Mouse (Mus musculus) MEL (cell line): ENCODE measurements around the gene Nemp1. TPM values are rescaled to one million over a fixed set of nuclear protein-coding genes. Genes with fewer than 3 reads are reported as not detected.
A peak's percentile ranks its signal among the peaks of the same experiment; 100 is the strongest.

Experiments used
- DNase-seq: peaks from one replicate; pipeline ENCODE4 v3.0.0; 2011; ENCODE audit warnings: low read depth, low spot score
- H3K27ac ChIP-seq: 2 replicates; pipeline ENCODE4 v1.5.1; 2012; ENCODE audit warnings: low read depth, mild to moderate bottlenecking, control low read depth, low read length, moderate library complexity; ENCODE audit not compliant: control insufficient read depth
- H3K27me3 ChIP-seq, 2 experiments: fragments of 150-350 bp in 1 of 2; sonication (generic) in 1 of 2; 2 replicates each; pipeline ENCODE4 v1.6.1; 2012; ENCODE audit warnings: low read length in 2 of 2, mild to moderate bottlenecking in 2 of 2, improper control_type of control experiment in 1 of 2, moderate library complexity in 1 of 2; ENCODE audit not compliant: insufficient read depth in 2 of 2, control insufficient read depth in 1 of 2
- H3K36me3 ChIP-seq, 2 experiments: 2 replicates each; pipeline ENCODE4 v1.6.1; 2012 to 2014; ENCODE audit warnings: low read length in 2 of 2, improper control_type of control experiment in 1 of 2, inconsistent platforms in 1 of 2, mild to moderate bottlenecking in 1 of 2; ENCODE audit not compliant: insufficient read depth in 2 of 2, control insufficient read depth in 1 of 2
- H3K4me1 ChIP-seq, 2 experiments: fragments of 150-350 bp in 1 of 2; sonication (generic) in 1 of 2; 2 replicates each; pipeline ENCODE4 v1.6.1; 2012; ENCODE audit warnings: low read length in 2 of 2, improper control_type of control experiment in 1 of 2, mild to moderate bottlenecking in 1 of 2; ENCODE audit not compliant: insufficient read depth in 2 of 2, control insufficient read depth in 1 of 2
- H3K4me3 ChIP-seq, 2 experiments: fragments of 150-350 bp in 1 of 2; sonication (generic) in 1 of 2; 2 replicates each; pipeline ENCODE4 v1.5.1; 2012; ENCODE audit warnings: low read depth in 2 of 2, low read length in 2 of 2, mild to moderate bottlenecking in 2 of 2, moderate library complexity in 2 of 2, control low read depth in 1 of 2, improper control_type of control experiment in 1 of 2; ENCODE audit not compliant: control insufficient read depth in 1 of 2, insufficient read depth in 1 of 2
- H3K79me2 ChIP-seq: 2 replicates; pipeline ENCODE4 v1.6.1; 2012; ENCODE audit warnings: mild to moderate bottlenecking, low read length, moderate library complexity; ENCODE audit not compliant: control insufficient read depth, poor library complexity, insufficient read depth
- H3K9ac ChIP-seq: 2 replicates; pipeline ENCODE4 v1.6.1; 2012; ENCODE audit warnings: low read depth, mild to moderate bottlenecking, control low read depth, low read length, moderate library complexity; ENCODE audit not compliant: control insufficient read depth, poor library complexity, severe bottlenecking
- H3K9me3 ChIP-seq: fragments of 150-350 bp; sonication (generic); replicated peaks from 2 replicates; pipeline ENCODE4 v1.6.1; 2012; ENCODE audit warnings: mild to moderate bottlenecking, low read length, improper control_type of control experiment, moderate library complexity; ENCODE audit not compliant: insufficient read depth
- BHLHE40 ChIP-seq: IDR thresholded peaks from 2 replicates; pipeline ENCODE4 v1.6.1; 2012; ENCODE audit warnings: low read depth, mild to moderate bottlenecking, inconsistent platforms, low read length, improper control_type of control experiment, borderline replicate concordance
- CHD1 ChIP-seq: IDR thresholded peaks from 2 replicates; pipeline ENCODE4 v1.6.1; 2012; ENCODE audit warnings: low read depth, mild to moderate bottlenecking, inconsistent platforms, low read length, improper control_type of control experiment
- CHD2 ChIP-seq: IDR thresholded peaks from 2 replicates; pipeline ENCODE4 v1.6.1; 2011; ENCODE audit warnings: low read length, improper control_type of control experiment
- GABPA ChIP-seq: IDR thresholded peaks from 2 replicates; pipeline ENCODE4 v1.6.1; 2012; ENCODE audit warnings: low read depth, mild to moderate bottlenecking, inconsistent platforms, low read length, improper control_type of control experiment, moderate library complexity
- HCFC1 ChIP-seq: IDR thresholded peaks from 2 replicates; pipeline ENCODE4 v1.6.1; 2012; ENCODE audit warnings: low read depth, mild to moderate bottlenecking, inconsistent platforms, low read length, improper control_type of control experiment, moderate library complexity
- JUND ChIP-seq: IDR thresholded peaks from 2 replicates; pipeline ENCODE4 v1.6.1; 2011; ENCODE audit warnings: low read depth, mild to moderate bottlenecking, improper control_type of control experiment, low read length
- KAT2A ChIP-seq: conservative IDR thresholded peaks from 2 replicates; pipeline ENCODE4 v1.6.1; 2012; ENCODE audit warnings: low read depth, low read length, improper control_type of control experiment, inconsistent platforms
- MAFK ChIP-seq: IDR thresholded peaks from 2 replicates; pipeline ENCODE4 v1.6.1; 2011; ENCODE audit warnings: low read depth, mild to moderate bottlenecking, low read length, improper control_type of control experiment, borderline replicate concordance
- MAX ChIP-seq: IDR thresholded peaks from 2 replicates; pipeline ENCODE4 v1.6.1; 2011; ENCODE audit warnings: low read length, improper control_type of control experiment
- MAZ ChIP-seq: IDR thresholded peaks from 2 replicates; pipeline ENCODE4 v1.6.1; 2012; ENCODE audit warnings: low read depth, mild to moderate bottlenecking, inconsistent platforms, low read length, improper control_type of control experiment
- MXI1 ChIP-seq: IDR thresholded peaks from 2 replicates; pipeline ENCODE4 v1.6.1; 2011; ENCODE audit warnings: mild to moderate bottlenecking, low read depth, low read length, improper control_type of control experiment
- MYC ChIP-seq: IDR thresholded peaks from 2 replicates; pipeline ENCODE4 v1.6.1; 2011; ENCODE audit warnings: low read depth, mild to moderate bottlenecking, low read length, improper control_type of control experiment, moderate library complexity
- NELFE ChIP-seq: IDR thresholded peaks from 2 replicates; pipeline ENCODE4 v1.6.1; 2011; ENCODE audit warnings: low read depth, low read length, improper control_type of control experiment
- NRF1 ChIP-seq: IDR thresholded peaks from 2 replicates; pipeline ENCODE4 v1.6.1; 2014; ENCODE audit warnings: low read depth, mild to moderate bottlenecking, inconsistent platforms, low read length, improper control_type of control experiment, moderate library complexity; ENCODE audit not compliant: poor library complexity, insufficient read depth, severe bottlenecking
- POLR2A ChIP-seq, 2 experiments: IDR thresholded peaks; 2 replicates each; pipeline ENCODE4 v1.6.1; 2011 to 2012; ENCODE audit warnings: low read length in 2 of 2, mild to moderate bottlenecking in 2 of 2, control low read depth in 1 of 2, improper control_type of control experiment in 1 of 2, low read depth in 1 of 2, moderate library complexity in 1 of 2; ENCODE audit not compliant: control insufficient read depth in 1 of 2, insufficient read depth in 1 of 2, poor library complexity in 1 of 2
- POLR2AphosphoS2 ChIP-seq: IDR thresholded peaks from 2 replicates; pipeline ENCODE4 v1.6.1; 2011; ENCODE audit warnings: low read length, improper control_type of control experiment
- RCOR1 ChIP-seq: IDR thresholded peaks from 2 replicates; pipeline ENCODE4 v1.6.1; 2012; ENCODE audit warnings: low read depth, mild to moderate bottlenecking, inconsistent platforms, low read length, improper control_type of control experiment
- TAL1 ChIP-seq: IDR thresholded peaks from 2 replicates; pipeline ENCODE4 v1.6.1; 2012; ENCODE audit warnings: mild to moderate bottlenecking, inconsistent platforms, low read length, moderate library complexity, mixed read lengths
- TBP ChIP-seq: IDR thresholded peaks from 2 replicates; pipeline ENCODE4 v1.8.0; 2011; ENCODE audit warnings: low read depth, low read length, improper control_type of control experiment
- TCF12 ChIP-seq: IDR thresholded peaks from 2 replicates; pipeline ENCODE4 v1.6.1; 2014; ENCODE audit warnings: low read depth, mild to moderate bottlenecking, inconsistent platforms, low read length, improper control_type of control experiment, moderate library complexity
- UBTF ChIP-seq: IDR thresholded peaks from 2 replicates; pipeline ENCODE4 v1.6.1; 2012; ENCODE audit warnings: low read depth, mild to moderate bottlenecking, inconsistent platforms, low read length, improper control_type of control experiment, moderate library complexity, borderline replicate concordance; ENCODE audit not compliant: insufficient read depth
- USF2 ChIP-seq, 2 experiments: IDR thresholded peaks; 2 replicates each; pipeline ENCODE4 v1.6.1; 2011 to 2012; ENCODE audit warnings: improper control_type of control experiment in 2 of 2, low read length in 2 of 2, borderline replicate concordance in 1 of 2, inconsistent platforms in 1 of 2, low read depth in 1 of 2, mild to moderate bottlenecking in 1 of 2; ENCODE audit not compliant: insufficient read depth in 1 of 2
- ZMIZ1 ChIP-seq: IDR thresholded peaks from 2 replicates; pipeline ENCODE4 v1.6.1; 2012; ENCODE audit warnings: low read depth, mild to moderate bottlenecking, inconsistent platforms, low read length, improper control_type of control experiment, moderate library complexity
- polyA plus RNA-seq, 2 experiments: library from polyadenylated mRNA; stranded (reverse) in 1 of 2; unstranded in 1 of 2; fragments of >175 nt in 1 of 2; fragments of >200 nt in 1 of 2; gene quantifications; 2 replicates each; pipeline versions ENCODE4 v1.2.1 to v1.2.4; 2012; ENCODE audit warnings: low replicate concordance in 2 of 2, low read depth in 1 of 2; ENCODE audit not compliant: insufficient read length in 2 of 2, insufficient read depth in 1 of 2, missing spikeins in 1 of 2
- total RNA-seq: library from RNA; depleted of rRNA; stranded (reverse); fragments of 300-350 nt; gene quantifications from 2 replicates; pipeline ENCODE4 v1.2.3, GENCODE M21; 2012

Nemp1 gene
- total and polyA plus RNA-seq, 3 experiments = 12.1 to 13.9 TPM; not detected in 1

DNA sequence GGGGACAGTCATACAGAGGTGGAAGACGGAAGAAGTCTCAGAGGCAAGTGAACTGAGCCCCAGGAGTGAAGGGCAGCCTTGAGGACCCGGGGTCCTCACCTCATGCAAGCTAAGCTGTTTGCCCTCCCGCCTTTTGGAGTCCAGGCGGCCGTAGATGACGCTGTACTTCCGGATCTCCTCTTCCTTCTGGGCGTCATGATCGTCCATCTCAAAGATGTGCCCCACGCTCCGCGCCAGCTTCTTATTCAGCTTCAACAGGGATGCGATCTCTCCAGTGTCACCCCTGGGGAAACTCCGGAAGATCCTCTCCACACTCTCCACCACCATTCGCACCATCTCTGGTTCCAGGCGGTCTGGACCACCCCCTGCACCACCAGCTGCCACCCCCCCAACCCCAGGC is 2.5 kb upstream of the Nemp1 start:
- H3K27ac ChIP-seq = no peak overlapping the region
- DNase-seq = no peak
- peaks cover 22% of the 10 kb centered on the region for H3K79me2 ChIP-seq
- H3K27me3 ChIP-seq = no peaks in the 10 kb centered on the region
- H3K9ac ChIP-seq = peak overlapping the region; percentile 8; the same call in 1 of the 2 replicates
- no peaks in the 10 kb centered on the region for H3K9me3 ChIP-seq
- peaks cover 0 to 28% of the 10 kb centered on the region in 2 experiments; a peak in 2 of 4 replicates for H3K36me3 ChIP-seq
- no peak overlapping the region for H3K4me3 ChIP-seq
- peaks cover 3 to 37% of the 10 kb centered on the region in 2 experiments; a peak in 3 of 4 replicates for H3K4me1 ChIP-seq
- TF ChIP-seq KAT2A = no peak
- TF ChIP-seq ZMIZ1 = no peak
- no peak for TF ChIP-seq GABPA
- no peak for TF ChIP-seq RCOR1
- no peak for TF ChIP-seq MAFK
- no peak for TF ChIP-seq MYC
- no peak for TF ChIP-seq TBP
- no peak for TF ChIP-seq NRF1
- no peak for TF ChIP-seq JUND
- TF ChIP-seq TCF12 = no peak
- TF ChIP-seq MXI1 = no peak
- no peak for TF ChIP-seq USF2 (IDR thresholded peaks at IDR 0.05; ENCODE audit: borderline replicate concordance in 1 of 2, insufficient read depth in 1 of 2, low read depth in 1 of 2, low read length in 2 of 2)
- no peak for TF ChIP-seq HCFC1
- no peak for TF ChIP-seq MAZ
- no peak for TF ChIP-seq TAL1
- TF ChIP-seq POLR2AphosphoS2 = no peak

DNA sequence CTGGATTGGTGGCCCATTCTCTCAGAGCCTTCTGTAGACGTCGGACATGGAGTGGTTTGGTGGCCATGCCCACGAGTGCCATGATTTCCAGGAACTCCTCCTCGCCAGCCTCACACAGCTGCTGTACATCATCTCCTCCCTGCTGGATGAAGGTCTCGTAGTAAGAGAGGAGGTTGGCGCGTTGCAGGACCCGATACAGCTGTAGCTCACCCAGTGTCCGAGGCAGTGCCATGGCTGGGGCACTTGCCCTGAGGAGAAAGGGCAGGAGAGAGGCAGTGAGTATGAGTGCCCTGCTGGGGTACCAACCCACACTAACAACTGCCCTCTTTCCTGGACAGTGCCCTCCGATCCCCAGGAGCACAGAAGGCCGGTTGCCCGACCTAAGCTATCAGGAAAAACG is 1.8 kb upstream of the Nemp1 start:
- Histone ChIP-seq H3K27me3 (no peaks in the 10 kb centered on the region), H3K9me3 (no peaks in the 10 kb centered on the region), H3K79me2 (peaks cover 22% of the 10 kb centered on the region), H3K27ac (no peak overlapping the region), H3K9ac (peak overlapping the region; percentile 91), H3K4me1 (peaks cover 5 to 44% of the 10 kb centered on the region in 2 experiments), H3K36me3 (peaks cover 0 to 35% of the 10 kb centered on the region in 2 experiments; a peak in 2 of 4 replicates), H3K4me3 (peak overlapping the region in 1 of 2 experiments; percentile 94; a peak in 2 of 4 replicates)
- TF ChIP-seq CHD2 (no peak), NELFE (no peak), POLR2A (IDR thresholded peaks at IDR 0.05; ENCODE audit: control insufficient read depth in 1 of 2, insufficient read depth in 1 of 2, low read depth in 1 of 2, low read length in 2 of 2, poor library complexity in 1 of 2) (no peak), CHD1 (no peak), MAX (no peak), UBTF (no peak), NRF1 (no peak), BHLHE40 (no peak)
- DNase-seq = no peak
